Mouse (Mus musculus) heart, postnatal 0 days (tissue): ENCODE measurements around the gene Psmd7.

Experiments used
- CTCF ChIP-seq: IDR thresholded peaks from 2 replicates; pipeline ENCODE4 v1.5.1; 2016; ENCODE audit warnings: antibody characterized with exemption, control low read depth, low read depth
- EP300 ChIP-seq: IDR thresholded peaks from 2 replicates; pipeline ENCODE4 v1.6.1; 2016; ENCODE audit warnings: antibody characterized with exemption, low read depth

DNA sequence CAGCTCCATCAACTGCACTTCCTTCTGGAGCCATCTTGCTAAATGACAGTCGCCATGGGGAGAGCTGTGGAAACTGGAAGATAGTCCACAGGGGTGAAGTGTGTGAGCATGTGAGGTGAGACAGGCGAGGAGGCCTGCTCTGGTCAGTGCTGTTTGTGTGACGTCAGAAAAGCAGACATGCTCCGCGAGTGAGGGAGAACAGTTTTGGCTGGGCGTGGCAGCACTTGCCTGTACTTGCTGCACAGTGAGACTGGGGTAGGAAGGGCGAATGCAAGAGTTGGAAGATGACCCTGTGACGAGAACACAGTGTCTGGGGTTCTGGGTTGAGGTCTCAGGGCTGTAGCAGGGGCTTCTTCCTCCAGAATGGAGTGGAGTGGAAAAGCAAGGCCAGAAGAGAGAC, 41.4 kb downstream of the Psmd7 start:
- no peak for TF ChIP-seq CTCF
- no peak for TF ChIP-seq EP300
